Comparison of ENCODE assay signal across 8 mouse cellular contexts in the genomic region with DNA sequence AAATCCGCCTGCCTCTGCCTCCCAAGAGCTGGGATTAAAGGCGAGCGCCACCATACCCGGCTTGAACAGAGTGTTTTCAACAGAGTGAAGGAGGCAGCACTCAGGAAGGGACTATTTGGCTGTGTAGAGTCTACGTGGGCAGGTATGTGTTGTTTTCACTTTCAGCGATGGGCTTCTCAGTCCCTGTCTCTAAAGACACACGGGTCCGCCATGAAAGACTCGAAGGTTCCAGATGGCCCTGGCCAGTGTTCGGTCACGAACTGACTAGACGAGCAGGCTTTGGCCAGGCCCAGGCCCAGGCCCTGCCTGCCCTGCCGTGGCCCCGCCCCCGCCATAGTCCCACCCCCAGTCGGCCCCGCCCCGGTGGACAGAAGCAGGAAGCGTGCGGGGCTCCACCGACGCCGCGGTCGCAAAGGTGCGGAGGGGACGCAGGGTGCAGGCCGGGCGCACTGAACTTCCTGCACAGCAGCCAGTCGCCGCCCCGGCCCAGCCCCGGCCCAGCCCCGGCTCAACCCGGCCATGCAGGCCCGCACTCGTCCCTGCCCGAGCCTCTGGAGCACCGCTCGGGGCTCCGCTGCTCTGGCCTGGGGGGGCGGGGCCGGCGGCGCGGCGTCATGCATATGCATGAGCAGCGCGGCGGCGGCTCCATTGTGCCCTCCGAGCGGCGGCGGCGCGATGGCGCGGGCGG. TPM values are rescaled to one million over a fixed set of nuclear protein-coding genes. Genes with fewer than 3 reads are reported as not detected.
DNase-seq lines count a peak whose midpoint lies in the region; ATAC-seq and TF ChIP-seq lines count a peak whose summit lies in the region.

Zmiz2 (plus strand) TSS at position 349 of the 688 bp plus-strand sequence.

- H3K4me2 ChIP-seq in heart, embryonic 12.5 days: peak within 1 kb of the TSS; percentile 93
- peak within 1 kb of the TSS; percentile 96 for H3K4me2 ChIP-seq in liver, embryonic 12.5 days
- peak within 1 kb of the TSS; percentile 90 for H3K4me2 ChIP-seq in stomach, embryonic 15.5 days

- peak within 1 kb of the TSS; percentile 86 for H3ac ChIP-seq in C2C12 (ENCODE audit: control insufficient read depth, insufficient read length, low read depth)

- H3K9me3 ChIP-seq in erythroblast, embryonic 14.5 days (ENCODE audit: control insufficient read depth, low read length): no peaks in the 10 kb centered on the region
- no peaks in the 10 kb centered on the region for H3K9me3 ChIP-seq in heart, embryonic 12.5 days (replicated peaks)
- no peaks in the 10 kb centered on the region for H3K9me3 ChIP-seq in liver, embryonic 12.5 days (replicated peaks)
- no peaks in the 10 kb centered on the region for H3K9me3 ChIP-seq in stomach, embryonic 15.5 days

- peak; percentile 26 for TF ChIP-seq POLR2A in brain, embryonic 14.5 days (IDR thresholded peaks at IDR 0.05; ENCODE audit: borderline replicate concordance, extremely low read depth, insufficient read depth, insufficient read length, poor library complexity, severe bottlenecking)

- no peak for TF ChIP-seq CTCF in C2C12 (IDR thresholded peaks at IDR 0.05; ENCODE audit: control insufficient read depth, insufficient read depth, insufficient read length)
- TF ChIP-seq CTCF in brain, embryonic 14.5 days (IDR thresholded peaks at IDR 0.05; ENCODE audit: borderline replicate concordance, extremely low read depth, insufficient read depth, insufficient read length): no peak

- peak within 1 kb of the TSS; percentile 93 for H3K27ac ChIP-seq in heart, embryonic 12.5 days (ENCODE audit: poor library complexity, severe bottlenecking)
- H3K27ac ChIP-seq in liver, embryonic 12.5 days: peak within 1 kb of the TSS; percentile 90
- peak within 1 kb of the TSS; percentile 98 for H3K27ac ChIP-seq in stomach, embryonic 15.5 days

- peaks cover 37% of the 10 kb centered on the region for H3K4me1 ChIP-seq in erythroblast, embryonic 14.5 days (ENCODE audit: control insufficient read depth)
- H3K4me1 ChIP-seq in heart, embryonic 12.5 days (replicated peaks): peaks cover 12% of the 10 kb centered on the region
- H3K4me1 ChIP-seq in liver, embryonic 12.5 days: peaks cover 41% of the 10 kb centered on the region
- peaks cover 12% of the 10 kb centered on the region; the same call in 1 of the 2 replicates for H3K4me1 ChIP-seq in stomach, embryonic 15.5 days

- peak within 1 kb of the TSS; percentile 96 for H3K9ac ChIP-seq in heart, embryonic 12.5 days
- peak within 1 kb of the TSS; percentile 89 for H3K9ac ChIP-seq in liver, embryonic 12.5 days
- peak within 1 kb of the TSS; percentile 92 for H3K9ac ChIP-seq in stomach, embryonic 15.5 days

- H3K79me2 ChIP-seq in C2C12 (ENCODE audit: control insufficient read depth, insufficient read depth): peaks cover 38% of the 10 kb centered on the region

- peaks cover 13% of the 10 kb centered on the region for H3K79me3 ChIP-seq in C2C12 (ENCODE audit: low read depth)

- H3K27me3 ChIP-seq in C2C12 (ENCODE audit: control insufficient read depth, insufficient read depth, insufficient read length): no peaks in the 10 kb centered on the region
- H3K27me3 ChIP-seq in erythroblast, embryonic 14.5 days (ENCODE audit: control insufficient read depth): no peaks in the 10 kb centered on the region
- H3K27me3 ChIP-seq in heart, embryonic 12.5 days (replicated peaks): no peaks in the 10 kb centered on the region
- no peaks in the 10 kb centered on the region for H3K27me3 ChIP-seq in liver, embryonic 12.5 days (replicated peaks)
- H3K27me3 ChIP-seq in stomach, embryonic 15.5 days (replicated peaks): no peaks in the 10 kb centered on the region

- peak; percentile 99 for ATAC-seq in heart, embryonic 12.5 days (ENCODE audit: insufficient number of reproducible peaks, low FRiP score)
- ATAC-seq in liver, embryonic 12.5 days: peak; percentile 99
- ATAC-seq in stomach, embryonic 15.5 days (ENCODE audit: insufficient read depth, low FRiP score, low read depth): peak; percentile 98

- peak within 1 kb of the TSS; percentile 93 for H3K4me3 ChIP-seq in C2C12 (ENCODE audit: insufficient read depth, poor library complexity, severe bottlenecking)
- peak within 1 kb of the TSS; percentile 91 for H3K4me3 ChIP-seq in erythroblast, embryonic 14.5 days (replicated peaks)
- peak within 1 kb of the TSS; percentile 99 for H3K4me3 ChIP-seq in heart, embryonic 12.5 days
- peak within 1 kb of the TSS; percentile 91 for H3K4me3 ChIP-seq in liver, embryonic 12.5 days
- H3K4me3 ChIP-seq in stomach, embryonic 15.5 days (replicated peaks): peak within 1 kb of the TSS; percentile 76

- WGBS in heart, embryonic 12.5 days: 8% methylated on average over 55 of the region's 60 CpGs
- WGBS in liver, embryonic 12.5 days (ENCODE audit: insufficient replicate concordance): 5% methylated on average over 57 of the region's 60 CpGs
- 5% methylated on average over 60 of the region's 60 CpGs for WGBS in stomach, embryonic 15.5 days

- H3K36me3 ChIP-seq in C2C12 (ENCODE audit: control insufficient read depth, insufficient read depth): peaks cover 4% of the 10 kb centered on the region
- peaks cover 15% of the 10 kb centered on the region for H3K36me3 ChIP-seq in erythroblast, embryonic 14.5 days (ENCODE audit: control insufficient read depth)
- H3K36me3 ChIP-seq in heart, embryonic 12.5 days: peaks cover 8% of the 10 kb centered on the region
- peaks cover 17% of the 10 kb centered on the region for H3K36me3 ChIP-seq in liver, embryonic 12.5 days
- no peaks in the 10 kb centered on the region for H3K36me3 ChIP-seq in stomach, embryonic 15.5 days

- peak; percentile 96 for DNase-seq in brain, embryonic 14.5 days (ENCODE audit: low read depth)
- DNase-seq in kidney, postnatal 10 days: peak; percentile 98
- peak; percentile 92 to 94 for DNase-seq in natural killer cell, adult 2 months (ENCODE audit: low spot score in 2 of 2)

TF ChIP-seq in C2C12, 6 proteins besides CTCF, POLR2A, EP300 and RAD21:
- TF ChIP-seq MAX (IDR thresholded peaks at IDR 0.05) (no peak), USF1 (IDR thresholded peaks at IDR 0.05; ENCODE audit: low read depth) (no peak), FOSL1 (IDR thresholded peaks at IDR 0.05; ENCODE audit: insufficient read depth, low read length, poor library complexity, severe bottlenecking) (no peak), CEBPB (IDR thresholded peaks at IDR 0.05; ENCODE audit: low read depth) (no peak), MYOG (IDR thresholded peaks at IDR 0.05; ENCODE audit: control insufficient read depth, extremely low read depth, insufficient read length) (no peak), MYOD1 (IDR thresholded peaks at IDR 0.05; ENCODE audit: control insufficient read depth, insufficient read length, low read depth) (no peak)

RNA-seq across cellular contexts. Expression of gene Zmiz2, which starts in this region (rescaled TPM):
- 33.0 TPM for polyA plus RNA-seq in C2C12 (2012; fragmentation: generic; extraction: Trizol)
- polyA plus RNA-seq in brain, embryonic 14.5 days (2012; rRNA removed): 65.3 and 153 TPM in 2 replicates
- polyA plus RNA-seq in erythroblast, embryonic 14.5 days (2012): 13.1 and 13.2 TPM in 2 replicates
- polyA plus RNA-seq in heart, embryonic 12.5 days (2016; fragmentation: Nextera tagmentation; extraction: Ambion mirVana): 7.0 and 7.5 TPM in 2 replicates
- polyA plus RNA-seq in liver, embryonic 12.5 days (2016; fragmentation: Nextera tagmentation; extraction: Ambion mirVana): 5.6 and 6.7 TPM in 2 replicates
- 10.7 and 11.1 TPM in 2 replicates for polyA plus RNA-seq in stomach, embryonic 15.5 days (2015; fragmentation: Nextera tagmentation; extraction: Ambion mirVana)

Comparison
In these comparisons a context has a peak if more than half of its experiments do, and no peak if none do; other contexts are left out.
1. Peak in every context shown above with its lines: DNase-seq, ATAC-seq, H3K4me3 ChIP-seq and H3K27ac ChIP-seq.